Mouse (Mus musculus): ENCODE data around the gene Slc23a3.

GRCm38 (mm10) chr1:75145589-75145988 lies 11.9 kb upstream of the Slc23a3 start:
- TF ChIP-seq POLR2A (IDR thresholded peaks at IDR 0.05; ENCODE audit: borderline replicate concordance, insufficient read depth, low read length), result no peak
- TF ChIP-seq CTCF (IDR thresholded peaks at IDR 0.05; ENCODE audit: borderline replicate concordance, insufficient read depth, low read depth, low read length), result no peak
